Mouse (Mus musculus) cerebellum, adult 11 months (tissue): ENCODE measurements at regions not wholly inside any gene's neighbourhood (a gene's known extent, or its start where the extent isn't known, plus 50 kb on each side); places are given as distances from the start of the nearest gene placed in this dataset.

Experiments
- DNase-seq: peaks from one replicate; pipeline ENCODE4 v3.0.0; 2022

- DNase-seq: no peak
Observed at GRCm38 (mm10) chr9:30520116-30520515, 93.2 kb downstream of the Snx19 start.

GRCm38 (mm10) chr9:30519231-30519630, 92.3 kb downstream of the Snx19 start:
- DNase-seq: no peak
